Mouse (Mus musculus) right cerebral cortex, postnatal 14 days (tissue): Measurements from ENCODE around the gene Szrd1.
"Not testable (repeated sequence)": the region's sequence is repeated elsewhere in the genome, so short reads cannot be mapped to it uniquely, and the experiment has no call there.

ENCODE experiments used
- DNase-seq: peaks from one replicate; pipeline ENCODE4 v3.0.0; 2022

Szrd1 gene

GRCm38 (mm10) chr4:141147112-141148008 lies 7.8 kb upstream of the Szrd1 start, which contains the start of gene Fbxo42:
Fbxo42 (plus strand) TSS chr4:141147913.
- peak; percentile 94 for DNase-seq

DNA sequence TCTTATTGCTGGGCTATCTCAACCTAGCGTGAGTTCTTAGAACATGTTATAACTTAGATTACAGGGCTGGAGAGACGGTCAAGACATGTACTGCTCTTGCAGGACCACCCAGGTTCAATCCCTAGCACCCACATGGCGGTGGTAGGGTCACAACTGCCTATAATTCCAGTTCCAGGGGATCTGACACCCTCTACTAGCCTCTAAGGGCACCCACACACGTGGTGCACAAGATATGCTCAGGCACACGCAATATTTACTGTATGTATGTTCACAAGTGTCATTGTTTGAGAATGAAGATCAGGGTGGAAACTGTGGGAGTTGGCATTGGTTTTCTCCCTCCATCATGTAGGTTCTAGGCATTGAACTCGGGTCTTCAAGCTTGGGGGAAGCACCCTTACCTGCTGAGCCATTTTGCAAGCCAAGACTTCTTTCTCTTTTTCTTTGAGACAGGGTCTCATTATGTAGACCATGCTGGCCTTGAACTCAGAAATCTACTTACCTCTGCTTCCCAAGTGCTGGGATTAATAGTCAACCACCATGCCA lies 7.0 kb upstream of the Szrd1 start:
- DNase-seq = no peak

- DNase-seq = not testable (repeated sequence)
These were observed 5.5 kb upstream of the Szrd1 start for GRCm38 (mm10) chr4:141145124-141145523.

DNA sequence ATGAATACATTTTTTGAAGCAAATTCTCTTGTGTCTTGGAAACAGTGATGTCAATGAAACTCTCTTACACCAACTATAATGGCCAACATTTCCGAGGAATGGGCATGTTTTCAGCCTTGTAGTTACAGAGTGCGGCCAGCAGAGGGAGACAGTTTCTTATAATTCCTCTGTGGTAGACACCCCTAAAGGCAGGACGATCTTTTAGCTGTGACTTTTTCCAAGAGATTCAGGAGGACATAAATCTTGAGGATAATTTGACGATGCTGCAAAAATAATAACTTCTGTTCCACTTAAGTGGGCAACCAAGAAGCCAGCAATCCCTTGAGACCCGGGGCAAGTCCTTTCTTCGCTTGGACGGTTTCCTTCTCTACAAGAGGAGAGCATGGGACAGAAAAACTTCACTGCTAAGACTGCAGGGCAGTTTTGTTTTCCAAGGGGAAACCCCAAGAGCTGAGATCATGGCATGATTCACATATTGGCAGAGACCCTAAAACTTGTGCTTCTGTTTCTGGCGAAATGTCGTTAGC lies 2.8 kb upstream of the Szrd1 start:
- DNase-seq = peak; percentile 62

GRCm38 (mm10) chr4:141140967-141141366 lies 1.4 kb upstream of the Szrd1 start:
- DNase-seq = no peak

- DNase-seq = not testable (repeated sequence)
These were observed 779 bp upstream of the Szrd1 start for GRCm38 (mm10) chr4:141140354-141140753.

DNA sequence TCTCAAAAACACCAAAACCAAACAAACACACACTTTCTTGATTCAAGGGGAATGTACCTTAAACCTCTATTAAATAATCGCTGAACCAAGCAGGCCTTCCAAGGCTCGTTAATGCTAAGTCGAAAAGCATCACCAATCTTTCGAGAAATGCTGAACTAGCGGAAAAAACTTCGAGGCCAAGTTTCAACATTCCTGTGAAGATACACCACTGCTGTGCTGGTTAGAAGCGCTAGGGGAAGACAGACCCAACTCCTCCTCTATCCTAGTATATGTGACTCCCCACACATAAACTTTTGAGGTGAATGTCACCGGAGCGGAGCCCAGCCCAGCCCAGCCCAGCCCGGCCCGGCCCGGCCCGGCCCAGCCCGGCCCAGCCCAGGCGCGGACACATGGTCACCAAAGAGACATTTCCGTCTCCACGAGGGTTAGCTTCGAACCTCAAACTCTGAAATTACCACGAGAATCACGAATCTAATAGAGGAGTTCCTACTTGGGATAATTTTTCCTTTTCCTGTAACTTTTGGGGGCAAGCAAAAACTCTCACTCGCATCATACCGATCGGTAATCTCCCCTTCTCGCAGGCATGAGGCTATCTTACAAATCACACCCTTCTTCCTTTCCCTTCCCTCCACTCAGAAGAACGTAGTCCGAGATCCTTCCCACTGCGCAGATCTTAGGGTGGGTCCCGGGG lies 1.0 kb downstream of the Szrd1 start:
- no peak for DNase-seq

DNA sequence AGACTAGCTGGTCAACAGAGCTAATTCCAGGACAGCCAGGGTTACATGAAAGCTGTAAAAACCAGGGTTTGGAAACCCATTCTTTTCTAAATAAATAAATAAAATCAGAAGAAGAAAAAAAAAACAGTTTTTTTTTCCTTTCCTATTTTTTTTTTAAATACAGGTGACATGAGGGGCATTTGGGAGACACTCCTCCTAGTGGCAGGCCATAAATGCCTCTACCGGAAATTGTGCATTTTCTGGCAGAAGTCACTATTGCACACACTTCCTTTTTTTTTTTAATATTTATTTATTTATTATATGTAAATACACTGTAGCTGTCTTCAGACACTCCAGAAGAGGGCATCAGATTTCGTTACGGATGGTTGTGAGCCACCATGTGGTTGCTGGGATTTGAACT lies 1.8 kb downstream of the Szrd1 start:
- not testable (repeated sequence) for DNase-seq

GRCm38 (mm10) chr4:141136126-141136525 lies 3.4 kb downstream of the Szrd1 start:
- DNase-seq = no peak

DNA sequence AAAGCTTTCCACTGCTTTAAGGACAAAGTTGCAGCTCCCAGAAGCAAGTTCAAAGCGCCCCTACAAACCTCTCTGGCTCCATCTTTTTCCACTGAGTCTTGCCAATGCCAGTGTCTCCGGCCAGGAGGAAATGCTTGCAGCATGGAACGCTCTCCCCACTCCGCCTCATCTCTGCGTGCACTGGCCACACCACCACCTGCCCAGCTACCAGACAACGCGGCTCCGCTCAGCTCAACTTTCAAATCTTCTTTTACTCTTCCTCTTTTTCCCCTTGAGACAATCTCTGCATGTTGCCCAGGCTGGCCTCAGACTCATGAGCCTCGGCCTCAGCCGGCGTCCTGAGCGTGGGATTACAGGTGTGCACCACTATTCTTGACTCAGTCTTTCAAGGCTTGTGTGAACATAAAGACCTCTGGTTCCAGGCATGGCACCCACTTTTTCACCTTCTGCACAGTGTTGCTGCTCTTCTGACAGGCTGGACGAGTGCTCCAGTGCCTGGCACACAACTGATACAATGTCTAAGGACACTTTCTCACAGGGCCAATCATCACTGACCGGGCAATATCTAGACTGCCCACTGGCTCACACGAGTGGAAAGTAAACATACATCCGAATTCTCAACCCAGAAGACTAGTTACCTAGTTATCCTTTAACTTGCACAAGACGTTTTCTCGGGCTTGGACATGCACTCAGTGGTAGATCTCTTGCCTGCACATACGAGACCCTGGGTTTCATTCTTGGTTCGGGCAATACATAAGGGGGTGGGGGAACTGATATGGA lies 4.6 kb downstream of the Szrd1 start:
- no peak for DNase-seq

DNA sequence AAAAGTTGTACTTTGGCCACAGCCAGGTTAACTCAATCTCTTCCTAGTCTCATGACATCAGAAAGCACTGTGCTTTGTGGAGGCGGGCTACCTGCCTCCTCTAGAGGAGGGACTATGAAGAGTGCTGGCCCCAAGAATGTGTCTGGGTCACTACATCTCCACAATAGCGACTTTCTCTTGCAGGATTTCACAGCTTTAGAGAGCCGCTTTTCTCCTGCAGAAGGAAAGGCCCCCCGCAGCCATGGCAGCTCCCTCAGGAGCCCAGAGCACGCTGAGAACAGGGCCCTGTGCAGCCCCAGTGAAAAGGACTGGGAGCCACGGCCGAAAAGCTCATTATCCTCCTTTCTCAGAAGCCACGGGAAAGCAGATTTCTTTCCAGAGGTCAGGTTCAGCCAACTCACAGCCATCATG lies 5.5 kb downstream of the Szrd1 start:
- no peak for DNase-seq

DNA sequence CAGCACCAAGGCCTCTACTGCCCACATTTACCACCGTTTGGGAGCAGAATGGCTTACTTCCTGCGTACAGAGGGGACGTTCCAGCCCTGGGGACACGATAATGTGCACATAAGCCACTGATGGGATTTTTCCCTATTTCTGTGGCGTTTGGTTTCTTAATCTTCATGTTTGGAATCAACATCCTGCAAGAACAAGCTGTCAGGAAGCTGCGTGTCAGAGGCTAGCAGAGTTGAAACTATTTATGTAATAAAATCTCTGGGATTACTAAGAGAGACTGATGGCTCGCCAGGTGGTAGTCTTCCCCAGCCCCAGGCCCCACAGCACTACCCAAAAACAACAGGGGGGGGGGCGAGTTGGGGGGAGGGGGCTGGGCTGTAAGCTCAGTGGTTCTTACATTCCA lies 6.3 kb downstream of the Szrd1 start:
- no peak for DNase-seq

- no peak for DNase-seq
These were observed 7.4 kb downstream of the Szrd1 start for GRCm38 (mm10) chr4:141132191-141132590.

DNA sequence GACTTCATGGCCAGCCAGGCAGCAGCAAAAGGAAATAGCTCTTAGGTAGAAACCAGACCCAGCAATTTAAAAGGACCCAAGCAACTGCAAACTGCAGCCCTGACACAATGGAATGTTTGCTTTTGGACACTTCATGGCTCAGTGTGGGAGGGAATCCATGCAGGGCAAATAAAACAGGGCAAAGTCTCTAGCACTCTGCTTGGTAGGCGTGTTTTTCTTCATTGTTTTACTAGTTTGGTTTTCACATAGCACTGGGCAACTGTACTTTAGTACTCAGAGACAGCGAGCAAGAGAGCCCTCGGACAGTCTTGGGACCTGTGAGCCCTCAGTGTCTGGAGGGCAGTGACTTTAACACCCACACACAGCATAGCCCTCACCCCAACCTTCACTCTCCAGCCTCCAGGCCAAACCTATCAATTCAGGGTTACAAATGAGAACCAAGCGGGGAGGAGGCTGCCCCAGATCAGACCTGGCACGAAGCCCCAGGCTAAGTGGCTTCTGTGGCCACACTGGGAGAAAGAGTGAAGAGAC lies 8.0 kb downstream of the Szrd1 start:
- DNase-seq = no peak

DNA sequence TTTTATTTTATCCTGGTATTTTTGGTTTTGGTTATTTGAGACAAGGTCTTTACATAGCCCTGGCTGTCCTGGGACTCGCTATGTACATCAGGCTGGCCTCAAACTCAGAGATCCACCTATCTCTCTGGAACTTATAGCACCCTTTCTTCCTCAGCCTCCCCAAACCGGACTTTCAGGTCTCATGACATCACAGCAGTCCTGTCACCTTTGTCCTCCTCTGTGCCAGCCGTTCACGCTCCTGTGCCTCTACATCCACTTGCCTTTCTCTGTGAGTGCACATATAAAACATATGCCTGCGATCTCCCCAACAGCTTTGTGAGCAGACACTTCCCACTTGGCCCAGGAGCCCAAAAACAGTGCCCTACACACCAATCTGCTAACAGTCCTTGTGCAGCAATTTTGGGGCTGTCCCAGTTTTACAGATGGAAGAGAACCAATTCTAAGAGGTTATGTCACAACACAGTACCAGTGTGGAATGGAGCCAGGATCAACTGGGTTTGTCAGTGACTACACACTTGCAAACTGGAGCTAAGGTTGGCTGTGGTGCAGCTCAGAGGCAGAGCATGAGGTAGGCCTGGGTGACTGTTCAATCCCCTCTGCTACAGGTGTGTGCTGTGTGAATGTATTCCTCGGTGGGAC lies 8.8 kb downstream of the Szrd1 start:
- DNase-seq = no peak

DNA sequence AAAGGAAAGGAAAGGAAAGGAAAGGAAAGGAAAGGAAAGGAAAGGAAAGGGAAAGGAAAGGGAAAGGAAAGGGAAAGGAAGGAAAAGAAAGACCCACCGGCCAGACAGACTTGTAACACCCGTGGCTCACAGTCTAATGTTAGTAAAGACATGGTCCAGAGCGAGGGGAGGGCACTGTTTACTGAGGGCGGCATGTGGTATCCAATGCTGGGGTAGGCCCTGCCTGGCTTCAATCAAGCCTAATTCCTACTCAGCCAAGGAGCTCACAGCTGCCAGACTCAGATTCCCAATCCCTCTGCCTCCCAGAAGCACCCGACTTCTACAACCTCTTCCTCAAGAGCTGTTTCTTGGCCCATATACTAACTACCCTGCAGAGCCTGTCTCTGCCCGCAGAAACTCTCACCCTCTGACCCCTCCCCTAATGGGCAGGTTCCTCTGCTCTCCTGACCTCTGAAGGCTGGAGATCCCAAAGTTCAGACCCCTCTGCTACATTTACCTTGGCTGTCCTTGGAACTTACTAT lies 10.3 kb downstream of the Szrd1 start:
- DNase-seq = no peak

DNA sequence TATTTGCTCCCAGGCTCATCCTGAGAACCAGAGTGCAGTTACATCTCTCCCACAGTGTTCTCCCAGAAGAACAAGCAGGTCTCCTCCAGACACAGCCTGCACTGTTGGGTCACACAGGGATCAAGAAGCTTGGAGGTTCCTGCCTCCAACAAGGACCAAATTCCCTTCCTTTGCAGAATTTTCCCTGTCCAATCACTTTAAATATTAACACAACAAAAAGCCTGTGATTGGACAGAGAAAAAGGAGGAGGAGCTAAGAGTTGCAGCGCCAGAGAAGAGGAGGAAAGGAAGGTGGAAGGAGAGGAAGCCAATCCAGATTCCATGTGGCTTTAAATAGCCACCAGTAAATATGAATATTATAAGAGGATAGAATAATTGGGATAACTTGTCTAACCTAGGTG lies 16.5 kb downstream of the Szrd1 start:
- no peak for DNase-seq

DNA sequence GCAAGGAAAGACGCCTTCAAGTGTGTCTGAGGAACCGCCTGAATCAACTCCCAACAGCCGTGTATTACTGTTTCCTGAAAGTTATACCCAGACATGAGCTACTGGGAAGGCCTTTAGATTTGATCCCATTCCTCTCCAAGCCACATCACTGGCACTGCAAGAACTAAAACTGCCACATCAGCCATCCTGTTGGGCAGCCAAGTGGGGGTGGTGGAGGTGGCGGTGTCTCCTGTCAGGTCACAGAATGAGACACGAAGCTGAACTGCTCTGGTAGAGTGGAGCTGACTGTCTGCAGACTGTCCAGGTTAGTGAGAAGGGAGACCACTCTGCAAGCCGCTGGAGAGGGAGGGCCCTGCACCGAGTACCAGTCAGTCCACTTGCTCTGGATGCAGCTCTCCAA lies 16.9 kb downstream of the Szrd1 start:
- DNase-seq = no peak

- DNase-seq = peak; percentile 82
These were observed 18.9 kb downstream of the Szrd1 start for GRCm38 (mm10) chr4:141120700-141121099.

DNA sequence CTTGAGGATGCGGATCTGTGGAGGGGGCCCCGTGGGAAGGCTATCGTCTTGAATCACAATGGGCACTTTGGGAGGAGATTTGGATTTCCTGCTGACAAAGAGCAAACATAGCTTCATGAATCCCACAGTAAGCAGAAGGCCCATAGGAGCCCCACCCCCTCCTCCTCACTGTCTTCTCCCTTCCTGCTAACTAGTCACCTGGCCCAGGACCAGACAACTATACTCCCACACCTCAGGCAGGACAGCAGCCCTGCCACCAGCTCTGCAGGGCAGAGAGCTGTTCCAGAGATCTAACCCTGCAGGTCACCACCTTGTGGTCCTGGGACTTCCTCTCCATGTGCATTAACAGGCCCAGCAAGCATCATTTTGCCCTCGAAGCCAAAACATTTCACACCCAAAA lies 20.9 kb downstream of the Szrd1 start:
- no peak for DNase-seq

- no peak for DNase-seq
These were observed 24.2 kb downstream of the Szrd1 start for GRCm38 (mm10) chr4:141115398-141115797.

- no peak for DNase-seq
These were observed 25.0 kb downstream of the Szrd1 start for GRCm38 (mm10) chr4:141114521-141114981.
